Mouse (Mus musculus) bone marrow macrophage, adult 2 months (primary cell): ENCODE data around the gene Ppp6r2. TPM values are rescaled to one million over a fixed set of nuclear protein-coding genes. Genes with fewer than 3 reads are reported as not detected.

Experiments used
- H3K27ac ChIP-seq: 2 replicates; pipeline ENCODE4 v1.5.1; 2012; ENCODE audit warnings: low read depth, low read length; ENCODE audit not compliant: insufficient read depth
- H3K4me1 ChIP-seq: 2 replicates; pipeline ENCODE4 v1.6.1; 2012; ENCODE audit warnings: low read length; ENCODE audit not compliant: control insufficient read depth, insufficient read depth
- H3K4me3 ChIP-seq: 2 replicates; pipeline ENCODE4 v1.5.1; 2012; ENCODE audit warnings: mild to moderate bottlenecking, low read length, moderate library complexity; ENCODE audit not compliant: insufficient read depth
- CTCF ChIP-seq: IDR thresholded peaks from 2 replicates; pipeline ENCODE4 v1.5.1; 2012; ENCODE audit warnings: low read depth, mild to moderate bottlenecking, low read length, moderate library complexity
- POLR2A ChIP-seq: IDR thresholded peaks from 2 replicates; pipeline ENCODE4 v1.6.1; 2012; ENCODE audit warnings: mild to moderate bottlenecking, low read depth, low read length, borderline replicate concordance
- polyA plus RNA-seq: library from polyadenylated mRNA; stranded (reverse); fragments of >200 nt; gene quantifications from 2 replicates; pipeline ENCODE4 v1.2.4, GENCODE M21; 2012; ENCODE audit not compliant: missing spikeins, insufficient read depth, insufficient read length

Gene Ppp6r2
- polyA plus RNA-seq, 1 experiment, result 31.6 TPM

- peaks cover 4% of the 10 kb centered on the region for H3K4me1 ChIP-seq
- TF ChIP-seq CTCF, result no peak
- H3K4me3 ChIP-seq, result no peak overlapping the region
- no peak overlapping the region for H3K27ac ChIP-seq
Measured at GRCm38 (mm10) chr15:89286114-89286513, 74.8 kb downstream of the Ppp6r2 start.

GRCm38 (mm10) chr15:89286582-89286981, 75.2 kb downstream of the Ppp6r2 start:
- no peak overlapping the region for H3K27ac ChIP-seq

GRCm38 (mm10) chr15:89288227-89288767, 76.9 kb downstream of the Ppp6r2 start:
- peaks cover 4% of the 10 kb centered on the region for H3K4me1 ChIP-seq
- no peak overlapping the region for H3K4me3 ChIP-seq
- TF ChIP-seq POLR2A, result no peak
- no peak for TF ChIP-seq CTCF
- no peak overlapping the region for H3K27ac ChIP-seq

More at GRCm38 (mm10) chr15:89286582-89286981, 75.2 kb downstream of the Ppp6r2 start:
- no peak for TF ChIP-seq POLR2A
- TF ChIP-seq CTCF, result no peak
- Histone ChIP-seq H3K4me1 (peaks cover 4% of the 10 kb centered on the region), H3K4me3 (no peak overlapping the region)

- H3K4me1 ChIP-seq, result peaks cover 4% of the 10 kb centered on the region
- no peak overlapping the region for H3K27ac ChIP-seq
- no peak overlapping the region for H3K4me3 ChIP-seq
- TF ChIP-seq CTCF (no peak), POLR2A (no peak)
Measured at GRCm38 (mm10) chr15:89289455-89289854, 78.1 kb downstream of the Ppp6r2 start.

- TF ChIP-seq CTCF, result no peak
- no peak for TF ChIP-seq POLR2A
- no peak overlapping the region for H3K4me3 ChIP-seq
- H3K4me1 ChIP-seq, result peaks cover 4% of the 10 kb centered on the region
- no peak overlapping the region for H3K27ac ChIP-seq
Measured at GRCm38 (mm10) chr15:89291521-89291920, 80.2 kb downstream of the Ppp6r2 start.

GRCm38 (mm10) chr15:89292795-89293194, 81.4 kb downstream of the Ppp6r2 start:
- no peak for TF ChIP-seq CTCF
- TF ChIP-seq POLR2A, result no peak
- Histone ChIP-seq H3K4me1 (peaks cover 4% of the 10 kb centered on the region), H3K4me3 (no peak overlapping the region), H3K27ac (no peak overlapping the region)

- no peak overlapping the region for H3K4me3 ChIP-seq
- TF ChIP-seq POLR2A (no peak), CTCF (no peak)
- H3K27ac ChIP-seq, result no peak overlapping the region
- H3K4me1 ChIP-seq, result peaks cover 4% of the 10 kb centered on the region
Measured at GRCm38 (mm10) chr15:89293778-89294177, 82.4 kb downstream of the Ppp6r2 start.

- no peak overlapping the region for H3K27ac ChIP-seq
- TF ChIP-seq CTCF (no peak), POLR2A (no peak)
- H3K4me3 ChIP-seq, result no peak overlapping the region
- no peaks in the 10 kb centered on the region for H3K4me1 ChIP-seq
Measured at GRCm38 (mm10) chr15:89295580-89296165, 84.3 kb downstream of the Ppp6r2 start.

- H3K4me1 ChIP-seq, result no peaks in the 10 kb centered on the region
- TF ChIP-seq POLR2A (no peak), CTCF (no peak)
- H3K4me3 ChIP-seq, result no peak overlapping the region
- no peak overlapping the region for H3K27ac ChIP-seq
Measured at GRCm38 (mm10) chr15:89296465-89296864, 85.1 kb downstream of the Ppp6r2 start.

- no peak overlapping the region for H3K4me3 ChIP-seq
- TF ChIP-seq CTCF, result no peak
- no peak for TF ChIP-seq POLR2A
- H3K4me1 ChIP-seq, result no peaks in the 10 kb centered on the region
- H3K27ac ChIP-seq, result no peak overlapping the region
Measured at GRCm38 (mm10) chr15:89297695-89298094, 86.3 kb downstream of the Ppp6r2 start.

- no peaks in the 10 kb centered on the region for H3K4me1 ChIP-seq
- H3K27ac ChIP-seq, result no peak overlapping the region
- TF ChIP-seq POLR2A, result no peak
- TF ChIP-seq CTCF, result no peak
- H3K4me3 ChIP-seq, result no peak overlapping the region
Measured at GRCm38 (mm10) chr15:89300180-89300579, 88.8 kb downstream of the Ppp6r2 start.
